Mouse (Mus musculus) cortical plate, adult 2 months (tissue): ENCODE measurements around the gene Shd. TPM values are rescaled to one million over a fixed set of nuclear protein-coding genes. Genes with fewer than 3 reads are reported as not detected.
A peak's percentile ranks its signal among the peaks of the same experiment; 100 is the strongest.

Source experiments
- H3K27ac ChIP-seq: fragments of 200-500 bp; 2 replicates; pipeline ENCODE4 v1.5.1; 2012; ENCODE audit warnings: low read length, control low read depth, inconsistent platforms; ENCODE audit not compliant: insufficient read depth
- H3K4me1 ChIP-seq: fragments of 200-500 bp; 2 replicates; pipeline ENCODE4 v1.6.1; 2011; ENCODE audit warnings: low read length; ENCODE audit not compliant: control insufficient read depth, insufficient read depth
- H3K4me3 ChIP-seq: fragments of 200-500 bp; 2 replicates; pipeline ENCODE4 v1.5.1; 2011; ENCODE audit warnings: mild to moderate bottlenecking, low read length, control low read depth; ENCODE audit not compliant: insufficient read depth
- CTCF ChIP-seq: fragments of 200-500 bp; IDR thresholded peaks from 2 replicates; pipeline ENCODE4 v1.5.1; 2011; ENCODE audit warnings: mild to moderate bottlenecking, control low read depth, low read length; ENCODE audit not compliant: insufficient read depth; ENCODE audit errors: extremely low read depth
- POLR2A ChIP-seq: fragments of 200-500 bp; IDR thresholded peaks from 2 replicates; pipeline ENCODE4 v1.6.1; 2011; ENCODE audit warnings: mild to moderate bottlenecking, low read length, control low read depth; ENCODE audit not compliant: insufficient read depth; ENCODE audit errors: extremely low read depth
- polyA plus RNA-seq: library from polyadenylated mRNA; depleted of rRNA; stranded (reverse); fragments of >200 nt; gene quantifications from 2 replicates; pipeline ENCODE4 v1.2.3, GENCODE M21; 2012

Shd gene
- polyA plus RNA-seq, 1 experiment = 74.8 TPM

DNA sequence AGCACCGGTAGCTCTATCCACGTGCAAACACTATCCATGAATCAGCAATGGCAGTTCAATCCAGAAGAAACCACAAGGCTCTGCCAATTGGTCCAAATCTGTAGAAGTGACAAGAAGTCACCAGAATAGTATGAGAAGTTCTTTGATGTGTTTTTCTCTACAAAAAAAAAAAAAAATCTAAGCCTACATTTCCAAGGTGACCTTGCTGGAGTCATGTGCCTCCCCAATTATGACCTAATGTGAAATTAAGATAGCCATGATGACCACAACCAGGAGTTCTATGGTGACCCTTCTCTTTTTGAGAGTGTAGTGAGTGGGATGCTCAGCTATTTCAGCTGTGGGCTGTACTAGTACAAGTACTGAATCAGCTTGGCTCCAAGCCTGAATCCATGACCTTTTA is 20.9 kb upstream of the Shd start, which contains the start of gene Zfp119b:
Zfp119b (minus strand) TSS at position 101 of the 400 bp plus-strand sequence.
- Histone ChIP-seq H3K4me3 (no peak within 1 kb of the TSS), H3K4me1 (no peaks in the 10 kb centered on the region), H3K27ac (no peak within 1 kb of the TSS)
- TF ChIP-seq POLR2A (no peak), CTCF (no peak)

- H3K4me1 ChIP-seq = no peaks in the 10 kb centered on the region
- no peak overlapping the region for H3K27ac ChIP-seq
- TF ChIP-seq POLR2A (no peak), CTCF (no peak)
- no peak overlapping the region for H3K4me3 ChIP-seq
These were observed 19.7 kb upstream of the Shd start for GRCm38 (mm10) chr17:55950601-55951000.

DNA sequence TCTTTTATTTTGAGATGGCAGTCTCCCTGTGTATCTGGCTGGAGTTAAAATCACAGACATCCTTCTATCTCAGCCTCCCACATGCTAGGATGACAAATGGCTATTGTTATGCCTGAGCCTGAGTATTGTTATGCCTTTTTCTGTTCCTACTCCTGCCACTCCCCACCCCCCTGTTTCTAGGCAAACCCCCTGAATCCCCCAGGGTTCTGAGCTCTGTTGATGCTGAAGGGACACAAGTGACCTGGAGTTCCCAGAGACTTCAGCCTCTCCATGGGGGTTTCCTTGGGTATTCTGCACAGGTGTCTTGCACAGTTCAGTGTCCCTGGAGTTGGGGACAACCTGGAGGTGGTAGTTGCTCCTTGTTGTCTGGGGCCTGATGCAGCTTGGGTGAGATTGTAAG is 18.2 kb upstream of the Shd start:
- H3K27ac ChIP-seq = no peak overlapping the region
- H3K4me3 ChIP-seq = no peak overlapping the region
- TF ChIP-seq POLR2A = no peak
- TF ChIP-seq CTCF = no peak
- no peaks in the 10 kb centered on the region for H3K4me1 ChIP-seq

- TF ChIP-seq POLR2A (no peak), CTCF (no peak)
- Histone ChIP-seq H3K27ac (no peak within 1 kb of the TSS), H3K4me3 (no peak within 1 kb of the TSS), H3K4me1 (no peaks in the 10 kb centered on the region; the same call in 1 of the 2 replicates)
These were observed 17.7 kb upstream of the Shd start, which contains the start of gene Ebi3 for GRCm38 (mm10) chr17:55952447-55953027. Gene Ebi3, plus strand, starts transcription at chr17:55952640.

DNA sequence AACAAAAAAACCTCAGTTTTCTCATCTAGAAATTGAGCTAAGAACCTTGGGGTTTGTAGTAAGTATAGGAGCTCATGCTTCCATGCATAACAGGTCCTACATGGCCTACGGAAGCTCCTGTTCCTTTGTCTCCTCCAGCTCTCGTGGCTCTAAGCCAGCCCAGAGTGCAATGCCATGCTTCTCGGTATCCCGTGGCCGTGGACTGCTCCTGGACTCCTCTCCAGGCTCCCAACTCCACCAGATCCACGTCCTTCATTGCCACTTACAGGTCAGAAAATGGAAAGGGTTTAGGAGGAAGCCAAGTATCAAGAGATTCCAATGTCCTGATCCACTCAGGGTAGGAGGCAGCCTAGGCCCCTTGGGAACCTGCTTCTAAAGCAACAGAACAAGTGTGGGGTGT is 16.5 kb upstream of the Shd start:
- Histone ChIP-seq H3K4me3 (no peak overlapping the region), H3K4me1 (no peaks in the 10 kb centered on the region; the same call in 1 of the 2 replicates), H3K27ac (no peak overlapping the region)
- TF ChIP-seq CTCF (no peak), POLR2A (no peak)

DNA sequence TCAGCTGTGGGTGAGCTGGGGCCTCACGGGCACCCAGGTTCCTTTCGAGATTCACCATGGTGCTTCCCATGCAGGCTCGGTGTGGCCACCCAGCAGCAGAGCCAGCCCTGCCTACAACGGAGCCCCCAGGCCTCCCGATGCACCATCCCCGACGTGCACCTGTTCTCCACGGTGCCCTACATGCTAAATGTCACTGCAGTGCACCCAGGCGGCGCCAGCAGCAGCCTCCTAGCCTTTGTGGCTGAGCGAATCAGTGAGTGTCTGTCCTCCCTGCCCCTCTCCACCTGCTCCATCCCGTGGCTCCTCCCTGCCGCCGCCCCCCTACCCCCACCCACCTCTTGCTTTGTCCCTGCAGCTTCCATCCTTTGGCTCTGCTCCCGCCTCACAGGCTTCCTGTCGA is 16.0 kb upstream of the Shd start:
- no peaks in the 10 kb centered on the region; the same call in 1 of the 2 replicates for H3K4me1 ChIP-seq
- no peak overlapping the region for H3K4me3 ChIP-seq
- H3K27ac ChIP-seq = no peak overlapping the region
- TF ChIP-seq CTCF (no peak), POLR2A (no peak)

DNA sequence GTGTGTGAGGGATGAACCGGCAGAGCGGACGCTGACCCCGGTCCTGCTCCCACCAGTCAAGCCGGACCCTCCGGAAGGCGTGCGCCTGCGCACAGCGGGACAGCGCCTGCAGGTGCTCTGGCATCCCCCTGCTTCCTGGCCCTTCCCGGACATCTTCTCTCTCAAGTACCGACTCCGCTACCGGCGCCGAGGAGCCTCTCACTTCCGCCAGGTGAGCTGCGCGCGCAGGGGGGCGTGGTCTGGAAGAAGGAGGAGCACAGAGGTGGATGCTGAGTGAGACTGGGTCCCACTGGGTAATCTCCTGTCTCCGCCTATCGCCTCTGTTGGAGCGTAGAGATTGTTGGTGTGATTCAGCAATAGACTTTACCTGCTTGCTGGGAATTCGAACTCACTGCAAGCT is 14.1 kb upstream of the Shd start:
- TF ChIP-seq CTCF (no peak), POLR2A (peak; percentile 61; the same call in 1 of the 2 replicates)
- H3K4me1 ChIP-seq = peaks cover 2% of the 10 kb centered on the region
- no peak overlapping the region for H3K27ac ChIP-seq
- H3K4me3 ChIP-seq = peak overlapping the region; percentile 44

DNA sequence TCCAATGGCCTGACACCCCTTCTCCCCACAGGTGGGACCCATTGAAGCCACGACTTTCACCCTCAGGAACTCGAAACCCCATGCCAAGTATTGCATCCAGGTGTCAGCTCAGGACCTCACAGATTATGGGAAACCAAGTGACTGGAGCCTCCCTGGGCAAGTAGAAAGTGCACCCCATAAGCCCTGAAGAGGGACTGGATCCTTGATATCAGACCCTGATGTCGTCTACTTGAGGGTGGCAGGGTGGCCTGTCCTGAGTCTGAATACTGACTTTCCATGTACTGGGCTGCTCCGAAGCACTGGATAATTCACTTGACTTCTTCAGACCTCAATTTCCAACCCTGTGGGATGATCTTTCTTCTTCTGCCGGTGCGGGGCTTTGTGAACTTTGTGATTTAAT is 13.7 kb upstream of the Shd start:
- peaks cover 2% of the 10 kb centered on the region for H3K4me1 ChIP-seq
- H3K4me3 ChIP-seq = peak overlapping the region; percentile 44
- TF ChIP-seq CTCF (no peak), POLR2A (no peak)
- H3K27ac ChIP-seq = no peak overlapping the region

- H3K4me3 ChIP-seq = no peak overlapping the region
- 0 out of 2 replicates have a peak overlapping the region, but pooled peaks have one; percentile 14 for H3K27ac ChIP-seq
- peaks cover 2% of the 10 kb centered on the region for H3K4me1 ChIP-seq
- no peak for TF ChIP-seq POLR2A
- TF ChIP-seq CTCF = peak; percentile 72
These were observed 13.1 kb upstream of the Shd start for GRCm38 (mm10) chr17:55957168-55957567.
